Mouse (Mus musculus) liver, adult 2 months (tissue): ENCODE measurements around the gene Tnfrsf23.

ENCODE experiments used
- CTCF ChIP-seq: fragments of 200-500 bp; IDR thresholded peaks from 2 replicates; pipeline ENCODE4 v1.5.1; 2011; ENCODE audit warnings: low read depth, low read length, control low read depth
- POLR2A ChIP-seq: fragments of 200-500 bp; IDR thresholded peaks from 2 replicates; pipeline ENCODE4 v1.6.1; 2011; ENCODE audit warnings: low read length, control low read depth; ENCODE audit not compliant: insufficient read depth; ENCODE audit errors: extremely low read depth

- no peak for TF ChIP-seq CTCF
- no peak for TF ChIP-seq POLR2A
Measured at GRCm38 (mm10) chr7:143663470-143663869, 22.2 kb downstream of the Tnfrsf23 start.
